Mouse (Mus musculus) bone marrow macrophage, adult 2 months (primary cell): Measurements from ENCODE around the gene Sec61b.

Experiments used
- CTCF ChIP-seq: IDR thresholded peaks from 2 replicates; pipeline ENCODE4 v1.5.1; 2012; ENCODE audit warnings: low read depth, mild to moderate bottlenecking, low read length, moderate library complexity
- POLR2A ChIP-seq: IDR thresholded peaks from 2 replicates; pipeline ENCODE4 v1.6.1; 2012; ENCODE audit warnings: mild to moderate bottlenecking, low read depth, low read length, borderline replicate concordance

- TF ChIP-seq CTCF (no peak), POLR2A (no peak)
These were observed 24.6 kb upstream of the Sec61b start for GRCm38 (mm10) chr4:47449586-47450522.
